Mouse (Mus musculus) adrenal gland, adult 2 months (tissue): ENCODE data around the gene Dnajb2. TPM values are rescaled to one million over a fixed set of nuclear protein-coding genes. Genes with fewer than 3 reads are reported as not detected.

ENCODE experiments used
- DNase-seq: peaks from one replicate; pipeline ENCODE4 v3.0.0; 2021
- polyA plus RNA-seq: library from polyadenylated mRNA; depleted of rRNA; stranded (reverse); fragments of >200 nt; gene quantifications from 2 replicates; pipeline ENCODE4 v1.2.3, GENCODE M21; 2012
- total RNA-seq, 2 experiments: library from RNA; stranded (reverse); gene quantifications; 2 replicates each; pipeline ENCODE4 v1.2.3; 2021

Gene Dnajb2
- total and polyA plus RNA-seq, 3 experiments = 58.4 to 111 (median 89.1) TPM

- no peak for DNase-seq
These were observed 14.3 kb downstream of the Dnajb2 start for GRCm38 (mm10) chr1:75250498-75250897.

- peak; percentile 89 for DNase-seq
These were observed 15.1 kb downstream of the Dnajb2 start for GRCm38 (mm10) chr1:75251112-75251970.

GRCm38 (mm10) chr1:75252308-75252707 is 16.1 kb downstream of the Dnajb2 start:
- no peak for DNase-seq

- DNase-seq = no peak
These were observed 16.8 kb downstream of the Dnajb2 start for GRCm38 (mm10) chr1:75253029-75253428.

GRCm38 (mm10) chr1:75253849-75254624 is 17.8 kb downstream of the Dnajb2 start:
- peak; percentile 71 for DNase-seq

- no peak for DNase-seq
These were observed 18.4 kb downstream of the Dnajb2 start for GRCm38 (mm10) chr1:75254625-75255013.

- DNase-seq = no peak
These were observed 19.4 kb downstream of the Dnajb2 start for GRCm38 (mm10) chr1:75255516-75256046.

GRCm38 (mm10) chr1:75261278-75261677 is 25.1 kb downstream of the Dnajb2 start:
- no peak for DNase-seq

GRCm38 (mm10) chr1:75262969-75263951 is 27.1 kb downstream of the Dnajb2 start:
- DNase-seq = peak; percentile 72

- peak; percentile 33 for DNase-seq
These were observed 28.1 kb downstream of the Dnajb2 start, which contains the start of gene Ptprn for GRCm38 (mm10) chr1:75264091-75264880. Gene Ptprn (minus strand): TSS chr1:75264502.

- DNase-seq = peak; percentile 53
These were observed 41.3 kb downstream of the Dnajb2 start for GRCm38 (mm10) chr1:75277195-75278188.

GRCm38 (mm10) chr1:75278228-75278627 is 42.0 kb downstream of the Dnajb2 start, which contains the start of gene Resp18:
Gene Resp18 (minus strand): TSS chr1:75278415.
- DNase-seq = no peak

GRCm38 (mm10) chr1:75283017-75283416 is 46.8 kb downstream of the Dnajb2 start:
- DNase-seq = no peak

GRCm38 (mm10) chr1:75284911-75285310 is 48.7 kb downstream of the Dnajb2 start:
- DNase-seq = no peak

GRCm38 (mm10) chr1:75289376-75289775 is 53.2 kb downstream of the Dnajb2 start:
- no peak for DNase-seq

GRCm38 (mm10) chr1:75289888-75290431 is 53.8 kb downstream of the Dnajb2 start:
- no peak for DNase-seq

- no peak for DNase-seq
These were observed 54.4 kb downstream of the Dnajb2 start for GRCm38 (mm10) chr1:75290582-75290981.

- no peak for DNase-seq
These were observed 55.1 kb downstream of the Dnajb2 start for GRCm38 (mm10) chr1:75291321-75291720.
